Mouse (Mus musculus): Measurements from ENCODE around the gene Ddx19b. TPM values are rescaled to one million over a fixed set of nuclear protein-coding genes. Genes with fewer than 3 reads are reported as not detected.

Ddx19b gene
- polyA plus RNA-seq, 1 experiment from 2014 or later = 4.3 TPM

DNA sequence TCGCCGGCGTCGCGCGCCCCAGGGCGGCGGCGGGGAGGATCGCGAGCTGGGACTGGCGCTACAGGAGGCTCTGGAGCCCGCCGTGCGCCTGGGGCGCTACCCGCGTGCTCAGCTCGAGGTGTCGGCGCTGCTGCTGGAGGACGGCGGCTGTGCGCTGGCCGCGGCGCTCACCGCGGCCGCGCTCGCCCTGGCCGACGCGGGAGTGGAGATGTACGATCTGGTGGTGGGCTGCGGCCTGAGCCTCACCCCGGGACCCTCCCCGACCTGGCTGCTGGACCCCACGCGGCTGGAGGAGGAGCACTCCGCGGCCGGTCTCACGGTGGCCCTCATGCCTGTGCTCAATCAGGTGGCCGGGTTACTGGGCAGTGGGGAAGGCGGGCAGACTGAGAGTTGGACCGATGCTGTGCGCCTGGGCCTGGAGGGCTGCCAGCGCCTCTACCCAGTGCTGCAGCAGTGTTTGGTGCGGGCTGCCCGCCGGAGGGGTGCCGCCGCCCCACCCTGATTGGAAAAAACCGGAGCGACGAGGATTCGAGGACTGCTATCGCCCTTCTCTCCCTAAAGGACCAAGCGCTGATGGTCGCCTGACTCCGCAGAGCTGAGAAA, 25.2 kb upstream of the Ddx19b start:
- Histone ChIP-seq H3K9me3 (no peaks in the 10 kb centered on the region), H3K27ac (peak overlapping the region; percentile 85), H3K4me1 (peaks cover 31% of the 10 kb centered on the region), H3K27me3 (no peaks in the 10 kb centered on the region), H3K36me3 (peaks cover 40% of the 10 kb centered on the region), H3K4me2 (peak overlapping the region; percentile 95), H3K9ac (peak overlapping the region; percentile 92), H3K4me3 (peak overlapping the region; percentile 95)
- under 1% methylated on average over 63 of the region's 63 CpGs for WGBS
- ATAC-seq (ENCODE audit: insufficient number of reproducible peaks, insufficient read depth, low FRiP score, low TSS enrichment, low read depth) = peak; percentile 60

DNA sequence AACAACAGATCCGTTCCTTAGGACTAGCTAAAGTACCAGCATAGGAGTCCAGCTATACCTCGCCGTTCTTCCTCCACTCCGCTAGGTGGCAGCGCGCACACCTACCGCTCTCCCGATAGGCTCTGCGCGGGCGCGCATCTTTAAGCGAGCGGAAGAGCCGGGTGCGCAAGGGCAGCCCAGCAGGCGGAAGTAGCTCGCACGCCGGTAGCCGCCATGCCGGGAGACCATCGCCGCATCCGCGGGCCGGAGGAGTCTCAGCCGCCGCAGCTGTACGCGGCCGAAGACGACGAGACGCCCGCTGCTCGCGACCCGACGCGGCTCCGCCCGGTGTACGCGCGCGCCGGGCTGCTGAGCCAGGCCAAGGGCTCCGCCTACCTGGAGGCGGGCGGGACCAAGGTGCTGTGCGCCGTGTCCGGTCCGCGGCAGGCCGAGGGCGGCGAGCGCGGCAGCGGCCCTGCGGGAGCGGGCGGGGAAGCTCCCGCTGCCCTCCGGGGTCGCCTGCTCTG, 24.7 kb upstream of the Ddx19b start, which contains the start of gene Exosc6:
Gene Exosc6, plus strand, starts transcription at position 182 of the 506 bp plus-strand sequence.
- under 1% methylated on average over 60 of the region's 68 CpGs for WGBS
- peaks cover 29% of the 10 kb centered on the region for H3K4me1 ChIP-seq
- H3K9me3 ChIP-seq = no peaks in the 10 kb centered on the region
- H3K4me2 ChIP-seq = peak within 1 kb of the TSS; percentile 95
- H3K4me3 ChIP-seq = peak within 1 kb of the TSS; percentile 95
- H3K36me3 ChIP-seq = peaks cover 46% of the 10 kb centered on the region
- ATAC-seq (ENCODE audit: insufficient number of reproducible peaks, insufficient read depth, low FRiP score, low TSS enrichment, low read depth) = peak; percentile 86
- H3K27me3 ChIP-seq = no peaks in the 10 kb centered on the region
- H3K9ac ChIP-seq = peak within 1 kb of the TSS; percentile 92
- peak within 1 kb of the TSS; percentile 85 for H3K27ac ChIP-seq

DNA sequence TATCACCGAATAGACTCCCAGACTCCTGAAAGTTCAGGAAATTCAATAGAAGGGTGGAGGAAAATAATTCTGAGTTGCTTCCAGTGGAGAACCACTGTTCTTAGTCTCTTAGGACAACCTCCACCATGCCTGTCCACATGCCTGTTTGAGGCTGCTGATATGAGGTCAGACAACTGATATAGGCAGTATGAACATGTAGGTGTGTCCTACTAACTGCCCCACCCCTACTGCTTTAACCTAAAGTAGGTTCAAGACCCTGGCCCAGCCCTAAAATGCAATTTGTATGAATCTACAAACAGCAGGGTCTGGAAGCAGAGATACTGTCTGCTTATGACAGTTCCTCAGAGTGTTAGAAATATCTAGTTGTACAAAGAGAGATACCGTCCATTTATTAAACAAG, 24.1 kb upstream of the Ddx19b start:
- peak overlapping the region; percentile 95 for H3K4me3 ChIP-seq
- no peaks in the 10 kb centered on the region for H3K27me3 ChIP-seq
- H3K4me1 ChIP-seq = peaks cover 24% of the 10 kb centered on the region
- no peaks in the 10 kb centered on the region for H3K9me3 ChIP-seq
- no peak overlapping the region for H3K27ac ChIP-seq
- ATAC-seq (ENCODE audit: insufficient number of reproducible peaks, insufficient read depth, low FRiP score, low TSS enrichment, low read depth) = no peak
- no peak overlapping the region for H3K4me2 ChIP-seq
- no peak overlapping the region for H3K9ac ChIP-seq
- H3K36me3 ChIP-seq = peaks cover 51% of the 10 kb centered on the region
- whole genome bisulfite sequencing = 64% methylated on average over 2 of the region's 2 CpGs

DNA sequence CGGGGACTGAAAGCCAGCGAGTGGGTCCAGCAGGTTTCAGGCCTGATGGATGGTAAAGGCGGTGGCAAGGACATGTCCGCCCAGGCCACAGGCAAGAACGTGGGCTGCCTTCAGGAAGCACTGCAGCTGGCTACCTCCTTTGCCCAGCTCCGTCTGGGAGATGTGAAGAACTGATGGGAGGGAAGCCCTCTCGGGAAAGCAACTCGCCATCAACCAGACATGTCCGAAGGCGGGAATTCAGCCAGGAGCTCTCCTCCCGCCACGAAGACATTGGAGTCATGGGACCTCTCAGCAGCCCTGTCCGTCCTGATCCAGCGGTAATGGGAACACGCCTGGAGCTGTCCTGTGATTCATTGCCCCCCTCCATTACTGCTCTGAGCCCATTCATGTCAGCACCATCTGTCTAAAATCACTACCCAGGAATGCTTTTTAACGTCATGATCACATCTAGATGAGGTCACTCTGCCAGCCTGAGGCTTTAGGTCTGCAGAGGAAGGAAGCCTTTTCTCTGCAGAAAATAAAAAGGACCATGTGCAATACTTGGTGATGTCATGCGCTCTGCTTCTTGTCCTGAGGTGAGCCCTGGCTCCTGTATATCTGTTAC, 23.6 kb upstream of the Ddx19b start:
- Histone ChIP-seq H3K36me3 (peaks cover 57% of the 10 kb centered on the region), H3K4me2 (no peak overlapping the region), H3K27me3 (no peaks in the 10 kb centered on the region), H3K9me3 (no peaks in the 10 kb centered on the region), H3K4me3 (no peak overlapping the region), H3K9ac (no peak overlapping the region), H3K27ac (no peak overlapping the region), H3K4me1 (peaks cover 24% of the 10 kb centered on the region)
- no peak for ATAC-seq (ENCODE audit: insufficient number of reproducible peaks, insufficient read depth, low FRiP score, low TSS enrichment, low read depth)
- 91% methylated on average over 17 of the region's 17 CpGs for WGBS

DNA sequence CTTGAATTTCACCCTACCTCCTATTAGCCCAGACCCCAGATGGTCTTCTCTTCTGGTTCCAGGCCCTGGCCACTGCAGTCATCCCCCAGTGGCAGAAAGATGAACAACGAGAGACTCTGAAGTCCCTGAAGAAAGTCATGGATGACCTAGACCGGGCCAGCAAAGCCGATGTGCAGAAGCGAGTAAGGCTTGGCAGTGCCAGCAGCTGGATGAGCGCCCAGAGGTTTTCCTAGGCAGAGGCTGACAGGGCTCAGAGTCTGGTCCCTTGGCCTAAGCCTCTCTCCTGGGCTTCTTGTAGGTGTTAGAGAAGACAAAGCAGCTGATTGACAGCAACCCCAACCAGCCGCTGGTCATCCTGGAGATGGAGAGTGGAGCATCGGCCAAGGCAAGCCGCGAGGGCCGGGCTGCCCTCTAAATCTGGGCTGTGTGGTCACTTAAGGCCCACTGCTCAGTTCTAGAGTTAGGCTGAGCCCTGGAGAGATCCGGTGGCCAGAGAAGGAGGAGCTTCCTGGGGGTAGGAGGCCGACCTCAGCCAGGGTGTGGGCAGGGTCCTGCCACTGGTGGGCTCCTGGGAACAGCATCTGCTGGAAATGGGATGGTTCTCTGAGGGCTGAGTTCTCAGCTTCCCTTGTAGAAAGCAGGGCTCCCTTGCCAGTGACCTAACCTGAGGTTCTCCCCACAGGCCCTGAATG, 22.4 kb upstream of the Ddx19b start:
- peaks cover 16% of the 10 kb centered on the region for H3K4me1 ChIP-seq
- H3K27ac ChIP-seq = no peak overlapping the region
- H3K27me3 ChIP-seq = no peaks in the 10 kb centered on the region
- peaks cover 68% of the 10 kb centered on the region for H3K36me3 ChIP-seq
- ATAC-seq (ENCODE audit: insufficient number of reproducible peaks, insufficient read depth, low FRiP score, low TSS enrichment, low read depth) = no peak
- H3K4me2 ChIP-seq = no peak overlapping the region
- H3K9ac ChIP-seq = no peak overlapping the region
- no peaks in the 10 kb centered on the region for H3K9me3 ChIP-seq
- 93% methylated on average over 12 of the region's 12 CpGs for WGBS
- no peak overlapping the region for H3K4me3 ChIP-seq

DNA sequence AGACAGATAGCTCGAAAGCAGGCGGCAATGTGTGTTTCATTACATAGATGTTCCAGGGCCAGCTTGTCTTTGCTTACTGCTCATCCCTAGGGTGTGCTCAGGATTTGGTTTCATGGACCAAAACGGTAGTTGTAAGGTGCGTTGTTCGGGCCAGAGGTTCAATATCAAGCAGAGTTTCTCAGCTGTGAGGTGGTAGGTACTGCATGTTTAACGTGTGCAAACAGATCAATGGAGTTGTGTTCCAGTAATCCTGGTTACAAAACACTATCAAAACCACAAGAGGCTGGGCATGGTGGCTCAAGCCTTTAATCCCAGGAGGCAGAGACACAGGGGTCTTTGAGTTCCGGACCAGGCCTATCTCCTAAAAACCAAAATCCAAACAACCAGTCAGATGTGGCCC, 17.6 kb upstream of the Ddx19b start:
- Histone ChIP-seq H3K27me3 (no peaks in the 10 kb centered on the region), H3K4me1 (no peaks in the 10 kb centered on the region), H3K9ac (no peak overlapping the region), H3K9me3 (no peaks in the 10 kb centered on the region), H3K27ac (no peak overlapping the region), H3K36me3 (peaks cover 99% of the 10 kb centered on the region), H3K4me3 (no peak overlapping the region), H3K4me2 (no peak overlapping the region)
- no peak for ATAC-seq (ENCODE audit: insufficient number of reproducible peaks, insufficient read depth, low FRiP score, low TSS enrichment, low read depth)
- WGBS = 91% methylated on average over 7 of the region's 7 CpGs

DNA sequence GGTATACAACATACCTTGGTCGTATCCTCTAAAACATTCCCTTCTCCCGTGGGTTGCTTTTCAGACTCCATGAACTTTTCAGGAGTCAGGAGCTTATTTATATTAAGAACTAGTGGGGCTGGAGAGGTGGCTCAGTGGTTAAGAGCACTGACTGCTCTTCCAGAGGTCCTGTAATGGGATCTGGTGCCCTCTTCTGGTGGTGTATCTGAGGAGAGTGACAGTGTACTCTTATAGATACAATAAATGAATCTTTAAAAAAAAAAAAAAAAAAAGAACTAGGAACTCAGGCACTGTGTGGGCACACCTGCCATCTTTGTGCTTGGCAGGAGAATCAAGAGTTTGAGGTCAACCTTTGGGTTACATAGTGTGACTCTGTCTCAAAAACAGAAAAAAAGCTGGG, 17.1 kb upstream of the Ddx19b start:
- H3K27ac ChIP-seq = no peak overlapping the region
- no peak overlapping the region for H3K9ac ChIP-seq
- no peak for ATAC-seq (ENCODE audit: insufficient number of reproducible peaks, insufficient read depth, low FRiP score, low TSS enrichment, low read depth)
- H3K4me1 ChIP-seq = no peaks in the 10 kb centered on the region
- H3K36me3 ChIP-seq = peaks cover 99% of the 10 kb centered on the region
- H3K27me3 ChIP-seq = no peaks in the 10 kb centered on the region
- H3K4me3 ChIP-seq = no peak overlapping the region
- H3K9me3 ChIP-seq = no peaks in the 10 kb centered on the region
- 95% methylated on average over 2 of the region's 2 CpGs for WGBS
- no peak overlapping the region for H3K4me2 ChIP-seq

DNA sequence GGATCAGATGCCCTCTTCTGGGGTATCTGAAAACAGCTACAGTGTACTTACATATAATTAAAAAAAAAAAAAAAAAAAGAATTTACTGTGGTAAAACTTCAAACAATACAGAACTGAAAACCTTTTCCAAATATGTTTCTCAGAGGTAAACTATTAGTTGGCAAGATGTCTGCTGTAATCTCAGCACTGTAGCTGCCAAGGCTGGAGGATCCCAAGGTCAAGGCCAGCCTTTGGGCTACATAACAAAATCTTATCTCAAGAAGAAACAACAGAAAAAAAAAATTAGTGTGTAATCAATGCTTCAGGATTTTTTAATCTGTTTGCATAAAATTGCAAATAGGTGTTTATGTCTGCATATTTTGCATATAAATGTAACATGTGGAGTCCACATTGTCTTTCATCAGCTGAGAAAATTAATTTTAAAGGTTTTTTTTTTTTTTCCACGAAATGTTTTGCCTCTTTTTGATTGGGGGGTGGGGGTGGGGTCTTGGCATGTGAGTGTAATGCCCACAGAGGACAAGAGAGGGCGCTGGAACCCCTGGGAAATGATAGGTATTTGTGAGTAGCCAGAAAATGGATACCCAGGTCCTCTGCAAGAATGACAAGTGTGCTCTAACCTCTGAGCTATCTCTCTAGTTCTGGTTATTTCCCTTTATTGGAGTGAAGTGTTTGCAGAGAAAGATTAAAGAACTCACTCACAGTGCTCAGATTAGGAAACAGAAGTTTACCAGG, 12.6 kb upstream of the Ddx19b start:
- Histone ChIP-seq H3K9me3 (no peaks in the 10 kb centered on the region), H3K4me2 (no peak overlapping the region), H3K4me1 (no peaks in the 10 kb centered on the region), H3K27me3 (no peaks in the 10 kb centered on the region), H3K36me3 (peaks cover 96% of the 10 kb centered on the region), H3K27ac (no peak overlapping the region), H3K4me3 (no peak overlapping the region), H3K9ac (no peak overlapping the region)
- WGBS = 43% methylated on average over 2 of the region's 2 CpGs
- no peak for ATAC-seq (ENCODE audit: insufficient number of reproducible peaks, insufficient read depth, low FRiP score, low TSS enrichment, low read depth)

DNA sequence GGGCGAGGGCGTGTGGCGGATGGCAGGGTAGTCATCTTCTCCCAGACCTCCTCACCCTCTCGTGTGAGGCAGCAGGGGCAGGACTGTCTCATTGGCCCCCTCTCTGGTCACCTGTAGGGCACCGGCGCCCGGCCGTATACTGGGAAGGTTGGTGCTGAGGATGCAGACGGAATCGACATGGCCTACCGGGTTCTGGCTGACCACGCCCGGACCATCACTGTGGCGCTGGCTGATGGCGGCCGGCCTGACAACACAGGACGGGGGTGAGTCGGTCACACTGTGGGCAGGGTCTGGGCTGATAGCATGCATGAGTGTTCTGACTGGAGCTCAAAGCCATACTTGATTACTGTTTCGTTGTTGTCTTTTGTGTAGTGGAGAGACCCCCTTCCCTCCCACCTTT, 11.0 kb upstream of the Ddx19b start:
- H3K27ac ChIP-seq = no peak overlapping the region
- H3K36me3 ChIP-seq = peaks cover 94% of the 10 kb centered on the region
- H3K4me2 ChIP-seq = no peak overlapping the region
- no peak overlapping the region for H3K9ac ChIP-seq
- WGBS = 95% methylated on average over 19 of the region's 19 CpGs
- no peaks in the 10 kb centered on the region for H3K27me3 ChIP-seq
- H3K4me1 ChIP-seq = no peaks in the 10 kb centered on the region
- no peaks in the 10 kb centered on the region for H3K9me3 ChIP-seq
- no peak for ATAC-seq (ENCODE audit: insufficient number of reproducible peaks, insufficient read depth, low FRiP score, low TSS enrichment, low read depth)
- H3K4me3 ChIP-seq = no peak overlapping the region

DNA sequence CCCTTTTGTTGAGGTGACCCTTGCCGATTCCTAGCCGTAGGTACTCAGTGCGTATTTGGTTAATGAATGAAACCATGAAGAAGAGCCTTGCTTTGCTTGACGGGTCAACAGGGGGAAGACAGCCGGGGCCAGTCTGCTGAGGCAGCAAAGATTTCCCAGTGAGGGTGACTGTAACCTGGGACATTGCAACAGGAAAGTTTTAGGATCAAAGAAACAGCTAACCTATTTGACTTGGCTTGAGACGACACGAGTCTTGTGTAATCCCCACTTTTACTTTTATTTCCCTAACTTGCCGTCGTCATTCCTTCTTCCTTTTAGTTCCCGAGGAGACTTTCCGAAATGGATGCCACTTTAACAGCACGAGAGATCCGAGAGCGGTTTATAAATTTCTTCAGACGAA, 5.0 kb upstream of the Ddx19b start:
- no peak for ATAC-seq (ENCODE audit: insufficient number of reproducible peaks, insufficient read depth, low FRiP score, low TSS enrichment, low read depth)
- Histone ChIP-seq H3K27me3 (peaks cover 3% of the 10 kb centered on the region), H3K9me3 (no peaks in the 10 kb centered on the region), H3K4me2 (no peak overlapping the region), H3K27ac (no peak overlapping the region), H3K4me3 (no peak overlapping the region), H3K9ac (no peak overlapping the region), H3K36me3 (peaks cover 47% of the 10 kb centered on the region), H3K4me1 (peaks cover 15% of the 10 kb centered on the region)
- WGBS = 93% methylated on average over 15 of the region's 15 CpGs

DNA sequence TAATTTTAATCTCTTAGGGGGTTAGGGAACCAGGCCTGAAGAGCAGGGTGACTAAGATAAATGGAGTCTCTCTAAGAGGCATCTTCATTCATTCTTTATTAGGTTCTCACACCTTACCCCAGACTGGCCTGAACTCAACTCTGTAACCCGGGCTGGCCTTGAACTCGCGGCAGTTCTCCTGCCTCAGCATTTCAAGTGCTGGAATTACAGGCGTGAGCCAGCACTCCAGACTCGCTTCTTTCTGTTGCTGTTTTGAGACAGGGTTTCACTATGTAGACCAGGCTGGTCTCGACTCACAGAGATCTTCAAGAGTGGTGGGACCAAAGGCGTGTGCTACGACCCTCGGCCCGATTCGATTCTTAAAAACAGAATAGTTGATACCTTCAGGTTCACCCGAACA, 2.7 kb upstream of the Ddx19b start:
- H3K27ac ChIP-seq = peak overlapping the region; percentile 68; the same call in 1 of the 2 replicates
- peak overlapping the region; percentile 80 for H3K9ac ChIP-seq
- peaks cover 27% of the 10 kb centered on the region for H3K36me3 ChIP-seq
- H3K4me3 ChIP-seq = peak overlapping the region; percentile 77
- WGBS = 18% methylated on average over 12 of the region's 12 CpGs
- ATAC-seq (ENCODE audit: insufficient number of reproducible peaks, insufficient read depth, low FRiP score, low TSS enrichment, low read depth) = no peak
- H3K9me3 ChIP-seq = no peaks in the 10 kb centered on the region
- peaks cover 6% of the 10 kb centered on the region for H3K27me3 ChIP-seq
- H3K4me1 ChIP-seq = peaks cover 15% of the 10 kb centered on the region
- peak overlapping the region; percentile 74 for H3K4me2 ChIP-seq
